Mouse (Mus musculus) midbrain, embryonic 14.5 days (tissue): ENCODE measurements around the gene Tecpr1. TPM values are rescaled to one million over a fixed set of nuclear protein-coding genes. Genes with fewer than 3 reads are reported as not detected.
A peak's percentile ranks its signal among the peaks of the same experiment; 100 is the strongest.

Experiments
- ATAC-seq: fragments of 200-750 bp; cut with Nextera tagmentation; 2 replicates; pipeline ENCODE4 v1.8.0; 2017; ENCODE audit warnings: moderate number of reproducible peaks, moderate library complexity; ENCODE audit not compliant: low FRiP score, low TSS enrichment
- DNase-seq: peaks from one replicate; pipeline ENCODE4 v3.0.0-alpha.2; 2015
- H3K27ac ChIP-seq: fragments of 300-500 bp; sonication (generic); replicated peaks from 2 replicates; pipeline ENCODE4 v1.5.1; 2014; ENCODE audit warnings: mild to moderate bottlenecking, low read depth, low read length, moderate library complexity
- H3K27me3 ChIP-seq: fragments of 300-500 bp; sonication (generic); 2 replicates; pipeline ENCODE4 v1.6.1; 2014; ENCODE audit warnings: low read length, control low read depth, mixed read lengths; ENCODE audit not compliant: control insufficient read depth, insufficient read depth
- H3K36me3 ChIP-seq: fragments of 300-500 bp; sonication (generic); 2 replicates; pipeline ENCODE4 v1.6.1; 2014; ENCODE audit warnings: low read length, control low read depth; ENCODE audit not compliant: control insufficient read depth, insufficient read depth
- H3K4me1 ChIP-seq: fragments of 300-500 bp; sonication (generic); 2 replicates; pipeline ENCODE4 v1.6.1; 2014; ENCODE audit warnings: mild to moderate bottlenecking, antibody characterized with exemption, low read length, control low read depth; ENCODE audit not compliant: control insufficient read depth, insufficient read depth
- H3K4me2 ChIP-seq: fragments of 300-500 bp; sonication (generic); 2 replicates; pipeline ENCODE4 v1.6.1; 2014; ENCODE audit warnings: mild to moderate bottlenecking, low read length, moderate library complexity
- H3K4me3 ChIP-seq: fragments of 300-500 bp; sonication (generic); replicated peaks from 2 replicates; pipeline ENCODE4 v1.5.1; 2014; ENCODE audit warnings: low read depth, low read length
- H3K9ac ChIP-seq: fragments of 300-500 bp; sonication (generic); replicated peaks from 2 replicates; pipeline ENCODE4 v1.6.1; 2014; ENCODE audit warnings: mild to moderate bottlenecking, low read length, moderate library complexity
- H3K9me3 ChIP-seq: fragments of 300-500 bp; sonication (generic); 2 replicates; pipeline ENCODE4 v1.6.1; 2016; ENCODE audit warnings: low read length, control low read depth, mixed read lengths; ENCODE audit not compliant: control insufficient read depth
- WGBS: fragments of 180-500 bp; shearing (Covaris S2); extraction: QIAGEN DNeasy Blood & Tissue Kit; methylation state at CpG from one replicate; pipeline ENCODE4 v1.1.7; 2014; 5-methylcytosine and 5-hydroxymethylcytosine counted together
- polyA plus RNA-seq: library from polyadenylated mRNA; unstranded; fragments of >200 nt; fragmentation: Nextera tagmentation; extraction: Ambion mirVana; gene quantifications from 2 replicates; pipeline ENCODE4 v1.2.1, GENCODE M21; 2014

Tecpr1 gene
- polyA plus RNA-seq, 1 experiment from 2014 or later, result 36.8 TPM

DNA sequence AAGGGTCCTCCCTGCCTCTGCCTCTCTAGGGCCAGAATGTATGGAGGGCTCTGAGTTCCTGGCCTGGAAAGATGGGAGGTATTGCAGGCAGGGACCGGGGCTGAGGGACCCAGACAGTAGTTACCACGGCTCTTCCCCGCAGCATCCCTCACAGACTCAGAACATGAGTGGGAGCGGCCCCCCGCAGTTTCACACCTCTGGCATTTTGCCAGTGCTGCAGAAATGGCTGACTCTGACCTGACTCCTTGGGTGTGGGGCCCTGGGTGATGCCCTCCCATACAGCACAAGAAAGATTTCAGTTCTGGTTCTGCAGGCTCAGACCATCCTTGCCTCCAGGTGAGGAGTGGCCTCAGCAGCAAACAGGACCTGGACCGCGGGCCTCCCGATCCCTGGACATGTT is 27.8 kb downstream of the Tecpr1 start:
- H3K27me3 ChIP-seq, result no peaks in the 10 kb centered on the region
- H3K4me1 ChIP-seq, result peaks cover under 1% of the 10 kb centered on the region; the same call in 1 of the 2 replicates
- DNase-seq, result no peak
- no peak overlapping the region for H3K9ac ChIP-seq
- WGBS, result 89% methylated on average over 8 of the region's 8 CpGs
- H3K4me2 ChIP-seq, result no peak overlapping the region
- no peak for ATAC-seq
- H3K9me3 ChIP-seq, result no peaks in the 10 kb centered on the region
- H3K36me3 ChIP-seq, result peaks cover 36% of the 10 kb centered on the region
- no peak overlapping the region for H3K4me3 ChIP-seq
- no peak overlapping the region for H3K27ac ChIP-seq

DNA sequence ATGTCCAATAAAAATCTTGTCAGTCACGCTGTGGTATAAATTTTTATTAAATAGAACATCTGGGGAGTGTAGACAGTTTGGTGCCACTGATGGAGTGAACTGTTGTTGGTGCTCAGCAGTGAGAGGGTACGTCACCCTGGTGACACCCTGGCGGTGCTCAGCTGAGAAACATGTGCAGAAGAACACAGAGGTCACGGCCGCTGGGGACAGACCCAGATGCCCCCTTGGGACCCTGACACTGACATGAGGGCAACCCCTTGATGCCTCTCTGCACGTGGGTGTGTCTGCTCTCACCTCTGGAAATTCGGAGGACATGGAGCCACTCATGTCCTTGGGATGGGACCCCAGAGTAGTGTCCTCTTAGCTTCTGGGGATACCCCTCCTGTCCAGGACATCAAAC is 29.0 kb downstream of the Tecpr1 start:
- H3K27me3 ChIP-seq, result no peaks in the 10 kb centered on the region
- WGBS, result 82% methylated on average over 7 of the region's 7 CpGs
- H3K4me1 ChIP-seq, result peaks cover 9% of the 10 kb centered on the region
- DNase-seq, result no peak
- no peak overlapping the region for H3K4me2 ChIP-seq
- H3K27ac ChIP-seq, result no peak overlapping the region
- H3K9ac ChIP-seq, result no peak overlapping the region
- no peaks in the 10 kb centered on the region for H3K9me3 ChIP-seq
- H3K4me3 ChIP-seq, result no peak overlapping the region
- H3K36me3 ChIP-seq, result peaks cover 25% of the 10 kb centered on the region
- ATAC-seq, result no peak

DNA sequence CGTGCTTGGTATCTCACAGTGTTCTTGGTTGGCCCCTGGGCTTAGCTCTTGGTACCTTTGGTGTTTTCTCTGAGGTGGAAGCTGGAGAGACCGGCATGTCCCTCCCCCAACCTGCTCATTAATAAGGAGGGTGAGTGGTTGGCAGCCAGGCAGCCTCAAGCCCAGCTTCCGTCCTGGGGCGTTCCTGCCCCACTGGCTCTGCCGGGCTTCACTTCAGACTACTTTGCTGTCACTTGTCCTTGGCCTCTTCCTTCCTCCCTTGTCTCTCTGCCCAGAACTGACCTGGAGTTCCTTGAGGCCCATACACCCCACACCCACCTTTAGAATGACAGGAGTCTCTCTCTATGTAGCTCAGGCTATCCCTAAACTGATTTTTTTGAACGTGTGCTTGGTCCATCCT is 30.7 kb downstream of the Tecpr1 start:
- Histone ChIP-seq H3K36me3 (peaks cover 12% of the 10 kb centered on the region; the same call in 1 of the 2 replicates), H3K27ac (no peak overlapping the region), H3K4me1 (peaks cover 9% of the 10 kb centered on the region), H3K4me3 (no peak overlapping the region), H3K27me3 (no peaks in the 10 kb centered on the region), H3K4me2 (no peak overlapping the region), H3K9me3 (no peaks in the 10 kb centered on the region), H3K9ac (no peak overlapping the region)
- ATAC-seq (no peak), DNase-seq (no peak)
- WGBS, result 84% methylated on average over 6 of the region's 6 CpGs

DNA sequence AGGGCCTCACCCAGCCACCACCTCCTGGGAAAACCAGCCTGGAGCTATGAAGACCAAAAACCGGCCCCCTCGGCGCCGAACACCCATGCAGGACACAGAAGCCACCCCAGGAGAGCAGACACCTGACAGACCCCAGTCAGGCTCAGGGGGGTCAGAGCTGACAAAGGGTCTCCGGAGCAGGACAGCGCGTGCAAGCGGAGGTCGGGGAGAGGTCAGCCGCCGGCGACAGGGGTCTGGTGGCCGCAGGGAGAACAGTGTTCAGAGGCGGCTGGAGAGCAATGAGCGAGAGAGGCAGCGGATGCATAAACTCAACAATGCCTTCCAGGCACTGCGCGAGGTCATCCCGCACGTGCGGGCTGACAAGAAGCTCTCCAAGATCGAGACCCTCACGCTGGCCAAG is 32.4 kb downstream of the Tecpr1 start:
- Histone ChIP-seq H3K4me2 (no peak overlapping the region), H3K36me3 (peaks cover 18% of the 10 kb centered on the region), H3K4me1 (peaks cover 9% of the 10 kb centered on the region), H3K9me3 (no peaks in the 10 kb centered on the region), H3K27ac (no peak overlapping the region), H3K4me3 (no peak overlapping the region), H3K27me3 (no peaks in the 10 kb centered on the region), H3K9ac (no peak overlapping the region)
- WGBS, result 47% methylated on average over 23 of the region's 23 CpGs
- ATAC-seq, result no peak
- DNase-seq, result no peak

DNA sequence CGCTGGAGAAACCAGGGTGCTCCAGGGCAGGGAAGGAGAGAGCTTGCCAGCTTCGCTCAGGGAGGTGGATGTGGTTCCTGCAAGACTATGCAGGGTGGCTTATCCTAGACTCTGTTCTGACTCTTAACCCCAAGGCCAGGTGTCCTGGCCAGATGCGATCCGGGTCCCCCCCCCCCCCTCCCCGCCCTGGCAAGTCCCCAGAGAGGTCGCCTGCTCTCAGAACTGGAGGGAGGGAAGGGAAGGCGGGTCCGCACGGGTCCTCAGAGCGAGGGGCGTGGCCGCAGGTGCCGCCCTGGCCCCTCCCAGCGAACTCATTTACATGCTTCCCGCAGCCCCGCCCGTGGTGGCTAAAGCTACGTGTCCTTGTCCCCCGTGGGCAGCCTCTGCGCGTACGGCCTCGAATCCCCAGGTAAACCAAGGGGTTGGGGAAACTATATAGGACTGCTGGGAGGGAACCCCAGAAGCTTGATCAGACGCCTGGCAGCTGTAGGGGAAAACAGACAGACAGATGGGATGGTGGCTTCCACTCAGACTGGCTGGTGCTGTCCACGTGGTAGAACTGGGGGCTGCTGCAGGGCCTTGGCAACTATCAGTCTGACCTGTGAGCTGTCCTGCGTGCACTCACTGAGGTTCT is 33.3 kb downstream of the Tecpr1 start, which contains the start of gene Bhlha15:
Gene Bhlha15 (plus strand): TSS at position 337 of the 634 bp plus-strand sequence.
- H3K36me3 ChIP-seq, result peaks cover 21% of the 10 kb centered on the region
- no peak within 1 kb of the TSS for H3K4me3 ChIP-seq
- ATAC-seq, result peak; percentile 48
- DNase-seq, result peak; percentile 24
- no peak within 1 kb of the TSS for H3K9ac ChIP-seq
- no peak within 1 kb of the TSS for H3K27ac ChIP-seq
- peak within 1 kb of the TSS; percentile 48 for H3K4me2 ChIP-seq
- H3K4me1 ChIP-seq, result peaks cover 9% of the 10 kb centered on the region
- WGBS, result 6% methylated on average over 24 of the region's 26 CpGs
- no peaks in the 10 kb centered on the region for H3K27me3 ChIP-seq
- H3K9me3 ChIP-seq, result no peaks in the 10 kb centered on the region

DNA sequence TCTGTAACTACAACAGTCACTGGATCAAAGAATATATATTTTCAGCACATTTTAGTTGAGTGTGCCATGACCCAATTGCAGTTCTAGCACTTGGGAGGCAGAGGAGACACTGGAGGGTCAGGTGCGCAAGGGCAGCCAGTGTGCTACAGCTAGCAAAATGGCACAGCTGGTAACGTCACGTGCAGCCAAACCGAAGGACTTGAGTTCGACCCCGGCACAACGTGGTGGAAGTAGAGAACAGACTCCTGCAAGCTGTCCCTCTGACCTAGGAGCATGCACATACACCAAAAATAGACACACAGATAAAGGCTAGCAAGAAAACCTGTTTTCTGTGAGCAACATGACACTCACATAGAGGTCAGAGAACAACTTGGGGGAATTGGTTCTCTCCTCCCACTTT is 34.1 kb downstream of the Tecpr1 start:
- DNase-seq (no peak), ATAC-seq (no peak)
- WGBS, result 78% methylated on average over 7 of the region's 7 CpGs
- peaks cover 25% of the 10 kb centered on the region for H3K36me3 ChIP-seq
- H3K27me3 ChIP-seq, result no peaks in the 10 kb centered on the region
- no peak overlapping the region for H3K9ac ChIP-seq
- no peaks in the 10 kb centered on the region for H3K9me3 ChIP-seq
- H3K27ac ChIP-seq, result no peak overlapping the region
- H3K4me3 ChIP-seq, result no peak overlapping the region
- no peak overlapping the region for H3K4me2 ChIP-seq
- peaks cover 9% of the 10 kb centered on the region for H3K4me1 ChIP-seq

DNA sequence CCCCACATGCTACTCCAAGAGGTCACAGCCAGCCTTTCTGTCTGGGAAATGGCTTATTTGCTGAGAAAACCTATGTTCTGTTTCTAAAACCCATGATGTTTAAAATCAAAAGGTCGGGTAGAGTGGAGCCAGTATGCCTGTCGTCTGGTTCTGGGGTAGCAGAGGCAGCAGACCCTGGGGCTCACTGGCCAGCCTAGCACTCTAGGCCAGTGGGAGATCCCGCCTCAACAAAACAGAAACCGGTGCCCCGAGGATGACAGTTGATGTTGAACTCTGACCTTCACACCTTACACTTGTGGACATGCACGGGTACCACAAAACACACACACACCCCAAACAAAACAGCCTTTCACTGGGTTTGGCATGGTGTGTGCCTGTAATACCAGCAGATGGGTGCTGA is 35.0 kb downstream of the Tecpr1 start:
- ATAC-seq (no peak), DNase-seq (no peak)
- Histone ChIP-seq H3K9me3 (no peaks in the 10 kb centered on the region), H3K27ac (no peak overlapping the region), H3K9ac (no peak overlapping the region), H3K4me3 (no peak overlapping the region), H3K4me1 (peaks cover 9% of the 10 kb centered on the region), H3K36me3 (peaks cover 32% of the 10 kb centered on the region), H3K27me3 (no peaks in the 10 kb centered on the region), H3K4me2 (no peak overlapping the region)
- WGBS, result 88% methylated on average over 6 of the region's 6 CpGs

DNA sequence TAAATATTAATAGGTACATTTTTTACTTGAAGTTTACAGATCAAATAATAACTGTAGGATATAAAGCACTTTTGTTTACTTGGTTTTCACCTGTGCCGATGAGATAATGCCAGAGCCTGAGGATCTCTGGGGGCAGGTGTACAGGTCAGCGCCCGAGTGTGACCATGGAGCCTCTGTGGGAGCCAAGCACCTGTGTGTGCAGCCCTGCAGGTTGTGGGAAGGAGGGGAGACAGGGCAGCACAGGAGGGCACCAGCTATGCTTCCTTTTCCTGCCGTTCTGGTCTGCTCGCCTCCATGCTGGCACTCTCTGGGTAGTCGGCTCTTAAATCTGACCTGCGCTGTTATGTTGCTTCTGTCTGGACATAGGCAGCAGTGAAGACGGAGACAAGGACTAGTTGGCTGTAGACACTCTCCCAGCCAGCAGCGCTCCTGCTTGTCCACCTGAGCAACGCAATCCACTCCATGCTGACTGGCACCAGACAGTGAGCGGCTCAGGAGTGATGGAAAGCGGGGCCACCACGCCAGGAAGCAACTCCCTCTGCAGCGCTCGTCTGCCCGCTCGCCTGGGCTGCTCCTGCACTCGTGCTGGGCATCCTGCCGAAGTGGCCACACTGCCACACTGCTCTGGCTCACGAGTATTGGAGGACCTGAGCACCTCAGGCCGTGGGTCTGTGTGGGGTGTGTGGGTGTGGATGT is 38.9 kb downstream of the Tecpr1 start:
- DNase-seq (no peak), ATAC-seq (no peak)
- no peak overlapping the region for H3K4me3 ChIP-seq
- H3K27me3 ChIP-seq, result no peaks in the 10 kb centered on the region
- WGBS, result 95% methylated on average over 21 of the region's 21 CpGs
- no peak overlapping the region for H3K9ac ChIP-seq
- H3K9me3 ChIP-seq, result no peaks in the 10 kb centered on the region
- H3K36me3 ChIP-seq, result peaks cover 33% of the 10 kb centered on the region
- H3K4me2 ChIP-seq, result no peak overlapping the region
- no peaks in the 10 kb centered on the region for H3K4me1 ChIP-seq
- H3K27ac ChIP-seq, result no peak overlapping the region
